Mouse (Mus musculus): Measurements from ENCODE around the gene Gm49661.

Gene Gm49661

GRCm38 (mm10) chr8:84967532-84968304 lies 1.5 kb downstream of the Gm49661 start:
- DNase-seq (ENCODE audit: low read depth in 1 of 2, low spot score in 2 of 2) = no peak

- no peak for DNase-seq (ENCODE audit: low read depth in 1 of 2, low spot score in 2 of 2)
Observed at GRCm38 (mm10) chr8:84966603-84967002, 2.6 kb downstream of the Gm49661 start.

GRCm38 (mm10) chr8:84965731-84966291 lies 3.4 kb downstream of the Gm49661 start:
- peak in 1 of 2 experiments; percentile 83 for DNase-seq (ENCODE audit: low read depth in 1 of 2, low spot score in 2 of 2)

- no peak for DNase-seq (ENCODE audit: low read depth in 1 of 2, low spot score in 2 of 2)
Observed at GRCm38 (mm10) chr8:84963952-84964351, 5.3 kb downstream of the Gm49661 start.

GRCm38 (mm10) chr8:84959811-84960210 lies 9.4 kb downstream of the Gm49661 start:
- no peak for DNase-seq (ENCODE audit: low read depth in 1 of 2, low spot score in 2 of 2)

GRCm38 (mm10) chr8:84956768-84957167 lies 12.5 kb downstream of the Gm49661 start:
- peak in 1 of 2 experiments; percentile 49 for DNase-seq (ENCODE audit: low read depth in 1 of 2, low spot score in 2 of 2)

GRCm38 (mm10) chr8:84952612-84953255 lies 16.5 kb downstream of the Gm49661 start:
- DNase-seq (ENCODE audit: low read depth in 1 of 2, low spot score in 2 of 2) = no peak

GRCm38 (mm10) chr8:84949753-84950152 lies 19.5 kb downstream of the Gm49661 start:
- DNase-seq (ENCODE audit: low read depth in 1 of 2, low spot score in 2 of 2) = no peak

GRCm38 (mm10) chr8:84947241-84947545 lies 22.0 kb downstream of the Gm49661 start:
- no peak for DNase-seq (ENCODE audit: low read depth in 1 of 2, low spot score in 2 of 2)

GRCm38 (mm10) chr8:84946528-84947240 lies 22.5 kb downstream of the Gm49661 start, which contains the start of gene Rtbdn:
Gene Rtbdn, plus strand, starts transcription at chr8:84946991.
- DNase-seq (ENCODE audit: low read depth in 1 of 2, low spot score in 2 of 2) = no peak

GRCm38 (mm10) chr8:84945633-84946527 lies 23.4 kb downstream of the Gm49661 start:
- no peak for DNase-seq (ENCODE audit: low read depth in 1 of 2, low spot score in 2 of 2)

GRCm38 (mm10) chr8:84945235-84945632 lies 24.0 kb downstream of the Gm49661 start:
- DNase-seq (ENCODE audit: low read depth in 1 of 2, low spot score in 2 of 2) = no peak

GRCm38 (mm10) chr8:84944478-84945160 lies 24.6 kb downstream of the Gm49661 start:
- no peak for DNase-seq (ENCODE audit: low read depth in 1 of 2, low spot score in 2 of 2)

- no peak for DNase-seq (ENCODE audit: low read depth in 1 of 2, low spot score in 2 of 2)
Observed at GRCm38 (mm10) chr8:84943699-84944098, 25.5 kb downstream of the Gm49661 start.

GRCm38 (mm10) chr8:84937620-84938485 lies 31.4 kb downstream of the Gm49661 start:
- no peak for DNase-seq (ENCODE audit: low read depth in 1 of 2, low spot score in 2 of 2)

- no peak for DNase-seq (ENCODE audit: low read depth in 1 of 2, low spot score in 2 of 2)
Observed at GRCm38 (mm10) chr8:84936962-84937546, 32.2 kb downstream of the Gm49661 start, which contains the start of gene Mast1. Gene Mast1, minus strand, starts transcription at chr8:84937359.

- DNase-seq (ENCODE audit: low read depth in 1 of 2, low spot score in 2 of 2) = no peak
Observed at GRCm38 (mm10) chr8:84936041-84936961, 32.9 kb downstream of the Gm49661 start.

- DNase-seq (ENCODE audit: low read depth in 1 of 2, low spot score in 2 of 2) = no peak
Observed at GRCm38 (mm10) chr8:84935489-84935888, 33.7 kb downstream of the Gm49661 start.
